8 mouse cellular contexts compared by ENCODE assay signal in genomic region chr5:9724956-9725600, GRCm38 (mm10). TPM values are rescaled to one million over a fixed set of nuclear protein-coding genes. Genes with fewer than 3 reads are reported as not detected.
DNase-seq lines count a peak whose midpoint lies in the region; ATAC-seq and TF ChIP-seq lines count a peak whose summit lies in the region.

Gene Grm3 (minus strand): TSS chr5:9725170.

- no peaks in the 10 kb centered on the region for H3K9me3 ChIP-seq in kidney, postnatal 0 days (replicated peaks; ENCODE audit: low read length)
- H3K9me3 ChIP-seq in forebrain, embryonic 15.5 days: no peaks in the 10 kb centered on the region

- H3K27me3 ChIP-seq in kidney, postnatal 0 days (ENCODE audit: insufficient read depth, low read length): peaks cover 10% of the 10 kb centered on the region; the same call in 1 of the 2 replicates
- H3K27me3 ChIP-seq in forebrain, embryonic 15.5 days: peaks cover 6% of the 10 kb centered on the region; the same call in 1 of the 2 replicates

- DNase-seq in kidney, postnatal 0 days (ENCODE audit: low spot score): peak; percentile 4
- DNase-seq in kidney, adult 11 months: no peak
- peak; percentile 54 to 62 for DNase-seq in cerebellum, postnatal 10 days
- DNase-seq in layer of hippocampus, postnatal 25 days (ENCODE audit: extremely low spot score in 1 of 2, low spot score in 1 of 2): peak in 1 of 2 experiments; percentile 46
- DNase-seq in neural tube, embryonic 10.5 days (ENCODE audit: extremely low spot score, low spot score): peak; percentile 53
- no peak for DNase-seq in thymus, postnatal 0 days (ENCODE audit: low spot score)
- no peak for DNase-seq in spleen, postnatal 36 days (ENCODE audit: low spot score in 2 of 2)

- H3K36me3 ChIP-seq in kidney, postnatal 0 days (ENCODE audit: insufficient read depth, low read length): no peaks in the 10 kb centered on the region
- H3K36me3 ChIP-seq in forebrain, embryonic 15.5 days: no peaks in the 10 kb centered on the region

- 0 out of 2 replicates have a peak, but pooled peaks have one; percentile 20 for ATAC-seq in kidney, postnatal 0 days (replicated peaks; ENCODE audit: low FRiP score, low read depth)
- peak; percentile 67 for ATAC-seq in forebrain, embryonic 15.5 days (replicated peaks)

- H3K4me1 ChIP-seq in kidney, postnatal 0 days (replicated peaks; ENCODE audit: insufficient read depth, low read length): peaks cover 11% of the 10 kb centered on the region
- peaks cover 14% of the 10 kb centered on the region for H3K4me1 ChIP-seq in forebrain, embryonic 15.5 days

- no peak within 1 kb of the TSS for H3K9ac ChIP-seq in kidney, postnatal 0 days (ENCODE audit: low read depth, low read length)
- peak within 1 kb of the TSS; percentile 57 for H3K9ac ChIP-seq in forebrain, embryonic 15.5 days (replicated peaks)

- TF ChIP-seq CTCF in kidney, postnatal 0 days (IDR thresholded peaks at IDR 0.05; ENCODE audit: low read depth): no peak

- peak within 1 kb of the TSS; percentile 73 for H3K4me2 ChIP-seq in kidney, postnatal 0 days (ENCODE audit: low read length)
- H3K4me2 ChIP-seq in forebrain, embryonic 15.5 days (replicated peaks): peak within 1 kb of the TSS; percentile 88

- no peak within 1 kb of the TSS for H3K27ac ChIP-seq in kidney, postnatal 0 days
- H3K27ac ChIP-seq in forebrain, embryonic 15.5 days (replicated peaks): peak within 1 kb of the TSS; percentile 51

- 1% methylated on average over 25 of the region's 25 CpGs for WGBS in kidney, postnatal 0 days
- under 1% methylated on average over 25 of the region's 25 CpGs for WGBS in forebrain, embryonic 15.5 days

- H3K4me3 ChIP-seq in kidney, postnatal 0 days (replicated peaks; ENCODE audit: low read depth, low read length): peak within 1 kb of the TSS; percentile 34
- H3K4me3 ChIP-seq in forebrain, embryonic 15.5 days: peak within 1 kb of the TSS; percentile 52

RNA-seq across cellular contexts. Expression of gene Grm3, which starts in this region (rescaled TPM):
- 0.13 and 0.30 TPM in 2 replicates for polyA plus RNA-seq in kidney, postnatal 0 days (2015; fragmentation: Nextera tagmentation; extraction: Ambion mirVana)
- 15.4 and 19.2 TPM in 2 replicates for polyA plus RNA-seq in forebrain, embryonic 15.5 days (2015; fragmentation: Nextera tagmentation; extraction: Ambion mirVana)
- total RNA-seq in layer of hippocampus, postnatal 25 days (2021): 10 to 100 TPM; 64.9 to 72.2 TPM
- polyA plus RNA-seq in thymus, postnatal 0 days (2015; fragmentation: Nextera tagmentation; extraction: Ambion mirVana): not detected in 2 replicates

Comparison
In these comparisons a context has a peak if more than half of its experiments do, and no peak if none do; other contexts are left out.
1. RNA of gene Grm3 (polyA plus RNA-seq): 15.4 to 19.2 TPM in forebrain, embryonic 15.5 days; 0.13 to 0.30 TPM in kidney, postnatal 0 days and not detected in thymus, postnatal 0 days; every median in the first group is over 10 times any median in the second.
2. Peak in DNase-seq, ATAC-seq, H3K4me3 ChIP-seq and H3K4me2 ChIP-seq in kidney, postnatal 0 days; RNA of the gene not detected or under 1 TPM.
3. DNase-seq: peak in cerebellum, postnatal 10 days (2 of 2) and neural tube, embryonic 10.5 days (single experiment); none in kidney, adult 11 months (single experiment), thymus, postnatal 0 days (single experiment) and spleen, postnatal 36 days (0 of 2).